Mouse (Mus musculus): Measurements from ENCODE around the gene Sox6. TPM values are rescaled to one million over a fixed set of nuclear protein-coding genes. Genes with fewer than 3 reads are reported as not detected.
"Not testable (repeated sequence)": the region's sequence is repeated elsewhere in the genome, so short reads cannot be mapped to it uniquely, and the experiment has no call there.

Gene Sox6
- polyA plus RNA-seq, 1 experiment from 2014 or later: 31.7 TPM

DNA sequence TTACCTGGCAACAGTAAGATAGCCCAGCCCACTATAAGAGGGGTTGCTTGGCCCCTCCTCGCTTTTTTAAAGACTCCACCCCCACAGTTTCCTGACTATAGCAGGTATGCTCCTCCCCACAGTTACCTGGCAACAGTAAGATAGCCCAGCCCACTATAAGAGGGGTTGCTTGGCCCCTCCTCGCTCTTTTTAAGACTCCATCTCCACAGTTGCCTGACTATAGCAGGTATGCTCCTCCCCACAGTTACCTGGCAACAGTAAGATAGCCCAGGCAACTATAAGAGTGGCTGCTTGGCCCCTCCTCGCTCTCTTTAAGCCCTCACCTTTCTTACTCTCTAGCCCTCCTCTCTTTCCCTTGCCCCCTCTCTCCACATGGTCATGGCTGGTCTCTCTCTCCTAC is 432.5 kb downstream of the Sox6 start:
- WGBS: 77% methylated on average over 3 of the region's 3 CpGs
- H3K4me1 ChIP-seq (replicated peaks); H3K9ac ChIP-seq; H3K4me3 ChIP-seq; H3K4me2 ChIP-seq; H3K27ac ChIP-seq (replicated peaks); ATAC-seq (ENCODE audit: low FRiP score, low read depth); H3K9me3 ChIP-seq; H3K27me3 ChIP-seq; H3K36me3 ChIP-seq: not testable (repeated sequence)

DNA sequence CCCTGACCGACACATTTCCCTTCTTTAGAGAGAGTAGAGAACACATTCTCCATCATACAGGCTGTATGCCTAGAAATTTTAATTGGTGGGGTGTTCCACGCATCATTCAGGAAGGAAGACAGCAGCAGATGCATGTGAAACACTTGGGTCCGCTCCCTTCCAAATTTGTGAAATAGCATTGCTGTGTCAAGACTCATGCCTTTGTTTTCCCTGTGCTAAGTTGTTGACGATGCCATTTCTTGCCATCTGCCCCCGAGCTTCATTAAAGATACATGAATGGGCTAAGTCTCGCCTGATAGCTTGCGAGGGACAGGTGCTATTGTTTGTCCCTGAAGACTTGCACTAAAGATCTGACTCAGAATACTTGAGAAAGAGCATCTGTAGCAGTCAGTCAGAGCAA is 433.7 kb downstream of the Sox6 start:
- ATAC-seq (ENCODE audit: low FRiP score, low read depth): no peak

DNA sequence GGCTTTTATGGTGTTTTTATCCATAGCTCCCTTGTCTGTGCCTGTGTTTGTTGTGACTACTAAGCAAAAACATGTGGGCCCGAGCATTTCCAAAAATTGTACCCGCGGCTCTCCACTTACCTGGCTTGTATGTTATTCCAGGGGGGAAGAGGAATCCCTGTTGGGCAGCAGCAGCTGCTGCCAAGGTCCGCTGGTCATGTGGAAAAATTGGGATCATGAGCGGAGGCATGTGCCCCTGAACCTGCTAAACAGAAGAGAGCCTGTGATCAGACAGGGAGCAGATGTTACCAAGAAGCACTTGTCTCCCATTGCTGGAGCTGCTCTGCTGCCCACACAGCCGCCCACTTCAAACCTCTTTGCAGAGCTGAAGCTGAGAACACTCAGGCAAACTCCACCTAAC is 441.2 kb downstream of the Sox6 start:
- WGBS: 53% methylated on average over 6 of the region's 6 CpGs
- H3K9ac ChIP-seq: no peak overlapping the region
- no peak overlapping the region for H3K27ac ChIP-seq (replicated peaks)
- H3K4me1 ChIP-seq (replicated peaks): no peaks in the 10 kb centered on the region
- no peaks in the 10 kb centered on the region for H3K9me3 ChIP-seq
- no peak overlapping the region for H3K4me3 ChIP-seq
- no peaks in the 10 kb centered on the region for H3K27me3 ChIP-seq
- ATAC-seq (ENCODE audit: low FRiP score, low read depth): no peak
- H3K36me3 ChIP-seq: no peaks in the 10 kb centered on the region
- no peak overlapping the region for H3K4me2 ChIP-seq

More for the DNA sequence above, 433.7 kb downstream of the Sox6 start:
- 0 out of 2 replicates have a peak, but pooled peaks cover 5% of the 10 kb centered on the region for H3K4me1 ChIP-seq (replicated peaks)
- H3K36me3 ChIP-seq: no peaks in the 10 kb centered on the region
- H3K4me2 ChIP-seq: no peak overlapping the region
- no peaks in the 10 kb centered on the region for H3K9me3 ChIP-seq
- no peak overlapping the region for H3K9ac ChIP-seq
- 43% methylated on average over 7 of the region's 7 CpGs for WGBS
- no peak overlapping the region for H3K4me3 ChIP-seq
- H3K27ac ChIP-seq (replicated peaks): no peak overlapping the region; the same call in 1 of the 2 replicates
- H3K27me3 ChIP-seq: no peaks in the 10 kb centered on the region

DNA sequence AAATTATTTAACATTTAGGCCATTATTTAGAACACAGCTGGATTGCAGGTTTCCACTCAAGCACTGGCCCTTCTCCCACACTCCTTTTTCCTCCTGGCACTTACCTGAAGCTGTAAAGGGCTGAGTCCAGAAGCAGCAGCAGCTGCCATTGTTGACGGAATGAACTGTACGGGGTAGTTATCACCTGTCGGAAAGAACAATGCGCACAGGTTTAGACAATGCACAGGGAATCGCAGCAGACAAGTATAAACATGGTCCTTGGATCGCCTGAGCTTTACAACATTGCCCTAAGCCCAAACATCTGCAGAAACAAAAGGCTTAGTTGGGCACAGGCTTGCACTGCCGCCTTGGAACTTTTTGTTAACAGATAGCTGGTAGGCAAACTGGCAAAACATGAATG is 458.1 kb downstream of the Sox6 start:
- Histone ChIP-seq H3K9ac (no peak overlapping the region), H3K4me1 (replicated peaks) (no peaks in the 10 kb centered on the region), H3K4me2 (no peak overlapping the region), H3K27me3 (no peaks in the 10 kb centered on the region), H3K9me3 (no peaks in the 10 kb centered on the region), H3K27ac (replicated peaks) (no peak overlapping the region), H3K4me3 (no peak overlapping the region), H3K36me3 (no peaks in the 10 kb centered on the region)
- ATAC-seq (ENCODE audit: low FRiP score, low read depth): no peak
- 73% methylated on average over 7 of the region's 7 CpGs for WGBS

DNA sequence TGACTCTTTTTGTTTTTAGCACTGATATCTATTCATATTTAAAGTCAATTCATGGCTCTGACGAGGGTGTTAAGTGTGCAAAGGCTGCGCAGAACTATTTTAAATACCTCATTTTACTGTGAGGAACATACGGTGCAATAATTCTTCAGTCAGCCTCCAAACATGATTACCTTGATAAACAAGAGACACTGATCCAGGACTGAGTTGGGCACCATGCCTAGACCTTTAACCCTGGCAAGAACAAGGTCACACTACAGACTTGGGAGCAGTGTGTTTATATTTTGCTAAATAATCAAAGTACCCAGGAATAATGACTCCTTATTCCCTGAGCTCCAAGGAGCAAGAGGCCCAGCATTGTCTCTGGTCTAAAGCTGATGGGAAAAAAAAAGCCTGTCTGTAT is 458.8 kb downstream of the Sox6 start:
- Histone ChIP-seq H3K27ac (replicated peaks) (no peak overlapping the region), H3K36me3 (no peaks in the 10 kb centered on the region), H3K4me1 (replicated peaks) (no peaks in the 10 kb centered on the region), H3K4me2 (no peak overlapping the region), H3K27me3 (no peaks in the 10 kb centered on the region), H3K9me3 (no peaks in the 10 kb centered on the region), H3K9ac (no peak overlapping the region), H3K4me3 (no peak overlapping the region)
- WGBS: 84% methylated on average over 3 of the region's 3 CpGs
- no peak for ATAC-seq (ENCODE audit: low FRiP score, low read depth)

DNA sequence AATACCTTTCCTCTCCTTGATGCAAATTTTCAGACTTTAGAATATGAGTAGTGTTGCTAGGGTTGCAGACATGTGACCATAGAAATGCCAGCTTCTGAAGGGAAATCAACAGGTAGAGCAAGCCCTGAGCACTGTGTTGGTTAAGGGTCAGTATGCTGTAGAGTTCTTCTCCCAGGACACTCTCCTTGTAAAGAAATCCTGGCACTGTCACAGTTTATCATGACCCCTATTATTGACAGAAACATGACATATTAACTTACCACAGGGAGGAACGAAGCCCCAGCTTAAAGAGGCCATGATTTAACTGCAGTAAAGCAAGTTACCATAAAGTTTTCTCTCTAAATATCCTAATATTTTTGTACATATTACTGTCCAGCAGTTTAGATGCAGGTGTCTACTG is 462.2 kb downstream of the Sox6 start:
- WGBS: 90% methylated on average over 1 of the region's 1 CpGs
- no peak for ATAC-seq (ENCODE audit: low FRiP score, low read depth)
- no peaks in the 10 kb centered on the region for H3K27me3 ChIP-seq
- H3K4me2 ChIP-seq: no peak overlapping the region
- H3K27ac ChIP-seq (replicated peaks): no peak overlapping the region
- no peak overlapping the region for H3K9ac ChIP-seq
- no peak overlapping the region for H3K4me3 ChIP-seq
- H3K36me3 ChIP-seq: no peaks in the 10 kb centered on the region
- H3K9me3 ChIP-seq: no peaks in the 10 kb centered on the region
- H3K4me1 ChIP-seq (replicated peaks): no peaks in the 10 kb centered on the region

DNA sequence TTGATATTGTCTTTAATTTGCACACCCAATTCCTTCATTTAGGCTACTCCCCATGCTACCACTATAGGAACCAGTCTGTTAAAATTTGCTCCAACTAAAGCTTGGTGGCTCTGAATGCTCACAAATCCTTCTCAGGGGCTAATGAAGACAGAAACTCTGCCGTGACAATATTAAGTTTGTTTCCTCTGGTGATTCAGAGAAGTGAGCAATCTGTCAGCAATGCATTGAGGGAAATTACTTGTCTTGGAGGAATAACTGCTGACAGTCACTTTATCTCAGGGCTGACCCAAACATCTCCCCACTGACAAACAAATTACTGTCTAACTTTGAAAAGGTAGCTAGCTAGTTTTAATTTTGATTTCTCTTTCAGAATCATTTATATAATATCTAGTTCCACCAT is 463.8 kb downstream of the Sox6 start:
- H3K36me3 ChIP-seq: no peaks in the 10 kb centered on the region
- H3K27ac ChIP-seq (replicated peaks): no peak overlapping the region
- no peak for ATAC-seq (ENCODE audit: low FRiP score, low read depth)
- no peaks in the 10 kb centered on the region for H3K9me3 ChIP-seq
- H3K9ac ChIP-seq: no peak overlapping the region
- WGBS: 46% methylated on average over 1 of the region's 1 CpGs
- no peak overlapping the region for H3K4me2 ChIP-seq
- H3K4me3 ChIP-seq: no peak overlapping the region
- no peaks in the 10 kb centered on the region for H3K27me3 ChIP-seq
- no peaks in the 10 kb centered on the region for H3K4me1 ChIP-seq (replicated peaks)

DNA sequence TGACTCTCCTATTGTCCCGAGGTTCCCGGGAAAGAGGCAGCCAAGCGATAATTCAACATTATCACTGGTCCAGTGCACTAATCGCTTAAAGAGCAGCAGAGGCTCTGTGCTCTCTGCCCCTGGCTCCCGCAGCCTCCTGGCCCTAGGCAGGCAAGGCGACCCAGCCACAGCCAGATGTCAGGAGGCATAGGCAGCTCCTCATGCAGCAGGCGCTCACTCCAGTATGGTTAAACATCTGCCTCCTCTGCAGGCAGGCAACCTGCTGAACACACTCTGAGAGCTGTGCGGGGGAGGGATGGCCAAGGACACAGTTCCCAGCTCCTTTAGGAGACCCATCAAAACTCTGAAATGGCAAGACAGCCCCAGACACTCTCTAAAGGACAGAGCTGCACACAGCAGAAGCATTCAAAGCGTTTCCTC is 469.8 kb downstream of the Sox6 start:
- peak; percentile 74 for ATAC-seq (ENCODE audit: low FRiP score, low read depth)
- H3K9ac ChIP-seq: no peak overlapping the region

DNA sequence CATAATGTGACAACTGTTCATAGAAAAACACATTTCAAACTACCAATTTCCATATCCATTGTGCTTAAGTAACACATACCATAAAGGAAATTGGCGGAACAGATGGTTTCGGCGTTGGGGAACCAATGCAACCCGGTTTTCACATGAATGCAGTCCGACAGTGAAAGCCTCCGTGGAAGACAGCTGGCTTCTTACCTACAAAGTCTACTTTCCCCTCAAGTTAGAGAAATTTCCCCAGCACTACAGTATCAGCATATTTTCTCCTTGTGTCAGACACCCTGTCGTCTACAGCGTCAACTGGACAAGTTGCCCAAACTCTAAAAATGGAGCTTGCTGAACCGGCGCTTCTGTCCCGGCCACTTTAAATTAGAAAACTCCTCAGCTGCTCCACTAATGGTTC is 470.3 kb downstream of the Sox6 start:
- peaks cover 25% of the 10 kb centered on the region for H3K4me1 ChIP-seq (replicated peaks)
- H3K4me2 ChIP-seq: peak overlapping the region; percentile 46
- 16% methylated on average over 11 of the region's 11 CpGs for WGBS
- peak overlapping the region; percentile 4 for H3K4me3 ChIP-seq
- no peaks in the 10 kb centered on the region for H3K36me3 ChIP-seq
- no peaks in the 10 kb centered on the region for H3K9me3 ChIP-seq
- ATAC-seq (ENCODE audit: low FRiP score, low read depth): 0 out of 2 replicates have a peak, but pooled peaks have one; percentile 19
- H3K27me3 ChIP-seq: no peaks in the 10 kb centered on the region
- no peak overlapping the region for H3K9ac ChIP-seq
- H3K27ac ChIP-seq (replicated peaks): peak overlapping the region; percentile 20; the same call in 1 of the 2 replicates

More for the DNA sequence above, 469.8 kb downstream of the Sox6 start:
- Histone ChIP-seq H3K36me3 (no peaks in the 10 kb centered on the region), H3K4me2 (peak overlapping the region; percentile 46), H3K4me3 (peak overlapping the region; percentile 4), H3K27me3 (no peaks in the 10 kb centered on the region), H3K27ac (replicated peaks) (peak overlapping the region; percentile 36; the same call in 1 of the 2 replicates), H3K4me1 (replicated peaks) (peaks cover 25% of the 10 kb centered on the region), H3K9me3 (no peaks in the 10 kb centered on the region)
- 7% methylated on average over 9 of the region's 9 CpGs for whole genome bisulfite sequencing

DNA sequence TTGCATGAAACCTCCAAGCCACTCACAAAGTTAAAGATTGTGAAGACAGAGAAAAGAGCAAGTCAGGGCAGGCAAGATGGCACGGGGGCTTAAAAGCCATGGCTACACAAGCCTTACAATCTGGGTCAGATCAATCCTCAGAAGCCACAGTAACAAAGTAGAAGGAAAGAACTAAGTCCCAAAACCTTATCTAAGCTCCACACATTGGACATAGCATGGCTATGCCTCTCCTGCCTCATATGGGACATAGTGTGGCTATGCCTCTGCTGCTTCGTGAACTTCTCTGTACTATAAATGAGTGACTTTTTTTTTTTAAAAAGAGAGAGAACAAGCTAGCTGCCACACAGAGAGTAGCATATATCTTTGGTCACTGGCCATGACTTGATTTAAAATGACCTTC is 471.8 kb downstream of the Sox6 start:
- Histone ChIP-seq H3K9ac (no peak overlapping the region), H3K27ac (replicated peaks) (no peak overlapping the region), H3K36me3 (no peaks in the 10 kb centered on the region), H3K9me3 (no peaks in the 10 kb centered on the region), H3K4me1 (replicated peaks) (peaks cover 25% of the 10 kb centered on the region), H3K4me3 (no peak overlapping the region), H3K27me3 (no peaks in the 10 kb centered on the region), H3K4me2 (no peak overlapping the region)
- WGBS: 92% methylated on average over 2 of the region's 2 CpGs
- ATAC-seq (ENCODE audit: low FRiP score, low read depth): no peak

DNA sequence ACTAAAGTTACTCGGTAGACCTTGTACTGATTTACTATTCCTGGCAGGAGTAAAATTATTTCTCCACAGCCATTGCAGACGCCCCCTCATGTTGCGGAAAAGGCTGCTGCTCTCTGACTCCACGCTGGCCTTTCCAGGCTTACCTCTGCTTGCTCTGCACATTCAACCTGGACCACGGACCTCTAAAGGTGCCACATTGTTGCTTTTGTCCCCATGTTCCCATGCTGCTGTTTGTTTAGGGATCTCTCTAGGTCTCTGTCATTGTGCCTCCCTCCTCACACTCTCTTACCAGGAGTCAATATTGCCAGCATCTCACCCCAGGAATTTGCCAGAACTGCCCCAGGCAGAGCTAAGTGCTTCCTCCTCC is 473.6 kb downstream of the Sox6 start:
- no peak overlapping the region for H3K4me2 ChIP-seq
- no peaks in the 10 kb centered on the region for H3K9me3 ChIP-seq
- H3K27ac ChIP-seq (replicated peaks): no peak overlapping the region
- ATAC-seq (ENCODE audit: low FRiP score, low read depth): no peak
- H3K4me1 ChIP-seq (replicated peaks): peaks cover 25% of the 10 kb centered on the region
- no peak overlapping the region for H3K4me3 ChIP-seq
- no peak overlapping the region for H3K9ac ChIP-seq
- no peaks in the 10 kb centered on the region for H3K27me3 ChIP-seq
- 52% methylated on average over 5 of the region's 5 CpGs for WGBS
- no peaks in the 10 kb centered on the region for H3K36me3 ChIP-seq

DNA sequence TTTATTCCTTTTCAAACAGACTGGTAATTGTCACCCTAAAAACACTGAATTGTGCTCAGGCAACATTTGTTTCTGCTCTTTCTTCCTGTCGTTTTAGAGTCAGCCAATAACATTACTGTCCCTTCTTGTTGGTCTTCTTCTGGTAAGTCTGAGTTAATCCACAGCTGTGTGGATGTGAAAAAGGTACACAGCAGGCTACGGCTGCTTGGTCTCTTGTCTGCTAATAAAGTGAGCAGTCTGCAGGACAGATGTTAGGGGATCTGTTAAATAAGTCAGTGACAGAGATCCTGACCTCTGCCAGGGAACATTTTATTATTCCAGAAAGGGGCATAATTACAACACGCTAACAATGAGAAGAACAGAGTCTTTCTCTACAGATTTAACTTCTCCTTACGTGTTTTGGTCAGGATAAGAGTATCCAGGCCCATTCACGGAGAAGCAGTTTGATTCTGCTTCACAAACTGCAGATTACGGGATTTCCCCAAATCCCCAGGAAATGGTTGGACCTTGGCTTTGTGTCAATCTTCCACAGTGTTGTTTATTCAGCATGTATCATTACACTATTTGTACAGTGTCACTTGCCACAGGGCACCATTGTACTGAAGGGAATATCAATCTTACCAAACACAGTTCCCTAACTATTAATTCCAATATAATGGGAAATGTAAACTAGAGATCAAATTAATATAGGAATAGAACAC is 474.1 kb downstream of the Sox6 start:
- Histone ChIP-seq H3K27me3 (no peaks in the 10 kb centered on the region), H3K36me3 (no peaks in the 10 kb centered on the region), H3K4me2 (no peak overlapping the region), H3K27ac (replicated peaks) (no peak overlapping the region), H3K9me3 (no peaks in the 10 kb centered on the region), H3K4me1 (replicated peaks) (peaks cover 25% of the 10 kb centered on the region), H3K4me3 (no peak overlapping the region), H3K9ac (no peak overlapping the region)
- ATAC-seq (ENCODE audit: low FRiP score, low read depth): no peak
- whole genome bisulfite sequencing: 23% methylated on average over 6 of the region's 6 CpGs

DNA sequence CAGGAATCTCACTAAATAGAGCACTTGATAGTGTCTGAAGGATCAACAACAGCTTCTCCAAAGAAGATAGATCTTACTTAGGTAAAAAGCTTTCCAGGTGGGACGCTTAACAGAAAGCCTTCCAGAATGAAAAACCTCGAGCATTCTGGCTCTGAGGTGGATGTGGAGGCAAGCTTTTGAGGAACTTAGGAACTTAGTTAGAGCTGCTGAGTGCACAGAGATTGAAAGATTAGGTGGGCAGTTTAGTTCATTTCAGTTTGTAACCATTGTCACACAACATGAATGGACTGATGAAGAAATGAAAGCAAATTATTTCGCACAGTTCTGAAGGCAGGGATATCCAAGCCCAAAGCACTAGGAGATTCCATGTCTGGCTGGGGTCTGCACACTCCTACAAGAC is 481.9 kb downstream of the Sox6 start:
- Histone ChIP-seq H3K4me3 (no peak overlapping the region), H3K4me2 (no peak overlapping the region), H3K27me3 (no peaks in the 10 kb centered on the region), H3K9ac (no peak overlapping the region), H3K27ac (replicated peaks) (no peak overlapping the region), H3K36me3 (no peaks in the 10 kb centered on the region), H3K9me3 (no peaks in the 10 kb centered on the region), H3K4me1 (replicated peaks) (no peaks in the 10 kb centered on the region)
- no peak for ATAC-seq (ENCODE audit: low FRiP score, low read depth)
- WGBS: 93% methylated on average over 3 of the region's 3 CpGs

Measured in hindbrain, embryonic 15.5 days (tissue).